Comparison of ENCODE assay signal across 8 mouse cellular contexts in the genomic region with DNA sequence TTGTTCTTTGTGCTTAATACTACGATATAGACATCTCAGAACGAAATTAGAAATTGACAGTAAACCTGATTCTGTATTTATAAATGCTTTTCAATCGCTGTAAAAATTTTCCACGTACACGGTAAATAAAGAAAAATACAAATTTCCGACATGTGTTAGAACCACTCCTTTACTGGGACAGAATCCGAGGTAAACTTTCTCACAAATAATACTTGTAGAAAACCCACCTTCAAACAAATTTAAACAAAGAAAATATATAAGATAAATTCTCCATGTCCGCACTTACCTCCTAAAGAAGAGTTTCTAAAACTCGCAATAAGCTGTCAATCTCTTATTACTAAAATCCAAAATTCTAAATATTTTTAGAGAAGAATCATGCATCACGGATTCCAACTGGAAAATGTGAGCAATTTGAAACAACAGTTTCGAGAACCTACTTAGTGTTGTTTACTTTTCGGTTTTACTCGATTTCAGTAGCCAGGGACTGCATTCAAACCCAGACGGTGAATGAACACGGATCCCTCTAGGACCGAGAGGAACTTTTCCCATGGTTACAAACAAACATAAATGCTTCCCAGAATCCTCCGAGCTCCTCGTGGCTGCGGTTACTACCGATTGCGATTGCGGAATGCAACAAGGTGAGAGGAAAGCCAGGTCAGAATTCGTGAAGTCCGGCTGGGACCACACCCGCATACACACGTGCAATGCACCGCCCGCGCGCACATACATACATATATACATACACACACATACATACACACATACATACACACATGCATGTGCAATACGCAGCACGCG. TPM values are rescaled to one million over a fixed set of nuclear protein-coding genes. Genes with fewer than 3 reads are reported as not detected.
DNase-seq lines count a peak whose midpoint lies in the region; ATAC-seq lines count a peak whose summit lies in the region.

No protein-coding gene starts in this region.

- H3K27ac ChIP-seq in hindbrain, embryonic 16.5 days (ENCODE audit: low read depth, low read length), result no peak overlapping the region

- WGBS in hindbrain, embryonic 16.5 days, result under 1% methylated on average over 33 of the region's 33 CpGs

- H3K4me2 ChIP-seq in hindbrain, embryonic 16.5 days (ENCODE audit: low read length), result peak overlapping the region; percentile 75

- peak overlapping the region; percentile 94 for H3K4me3 ChIP-seq in hindbrain, embryonic 16.5 days (ENCODE audit: low read length)

- no peaks in the 10 kb centered on the region for H3K27me3 ChIP-seq in hindbrain, embryonic 16.5 days (replicated peaks; ENCODE audit: control insufficient read depth, insufficient read depth, low read length)

- ATAC-seq in activated CD4-positive, CD25-positive, alpha-beta regulatory T cell, adult 4 months, result peak; percentile 12
- ATAC-seq in common myeloid progenitor, adult 5-6 weeks (replicated peaks; ENCODE audit: low read depth, poor library complexity, severe bottlenecking), result peak; percentile 71
- peak; percentile 90 for ATAC-seq in hindbrain, embryonic 16.5 days

- H3K4me1 ChIP-seq in hindbrain, embryonic 16.5 days (ENCODE audit: control insufficient read depth, insufficient read depth, low read depth, low read length), result peaks cover 7% of the 10 kb centered on the region; the same call in 1 of the 2 replicates

- no peaks in the 10 kb centered on the region for H3K9me3 ChIP-seq in hindbrain, embryonic 16.5 days (ENCODE audit: control insufficient read depth, low read length)

- H3K36me3 ChIP-seq in hindbrain, embryonic 16.5 days (ENCODE audit: control insufficient read depth, insufficient read depth, low read length), result no peaks in the 10 kb centered on the region

- peak; percentile 75 for DNase-seq in gastrocnemius, adult 18-20 months (ENCODE audit: low spot score)
- peak; percentile 65 for DNase-seq in left cerebral cortex, adult 11 months (ENCODE audit: low spot score)
- peak; percentile 65 for DNase-seq in lung, postnatal 4 days
- DNase-seq in retina, postnatal 1 day, result peak; percentile 94
- peak; percentile 49 for DNase-seq in urinary bladder, postnatal 25 days (ENCODE audit: low spot score)

- H3K9ac ChIP-seq in hindbrain, embryonic 16.5 days (ENCODE audit: low read depth, low read length), result peak overlapping the region; percentile 66

RNA-seq across cellular contexts. Expression of gene Atf6, which starts 0.7 kb away (rescaled TPM):
- polyA plus RNA-seq in activated CD4-positive, CD25-positive, alpha-beta regulatory T cell, adult 4 months (2017; shearing (Covaris generic)), result 1 to 10 TPM; 6.5 to 8.2 TPM
- 19.8 and 28.6 TPM in 2 replicates for total RNA-seq in common myeloid progenitor, adult 5-6 weeks (2017)
- total RNA-seq in gastrocnemius, adult 18-20 months (2021), result 10 to 100 TPM; 17.0 to 17.7 TPM
- 6.5 and 7.0 TPM in 2 replicates for polyA plus RNA-seq in hindbrain, embryonic 16.5 days (2015; fragmentation: Nextera tagmentation; extraction: Ambion mirVana)

RNA-seq across cellular contexts. Expression of gene Gm26620, which starts 16.6 kb away (rescaled TPM):
- not detected for polyA plus RNA-seq in activated CD4-positive, CD25-positive, alpha-beta regulatory T cell, adult 4 months (2017; shearing (Covaris generic))
- total RNA-seq in common myeloid progenitor, adult 5-6 weeks (2017), result not detected in 2 replicates
- under 1 TPM in 1 of 2 experiments, not detected in 1; 0.47 TPM for total RNA-seq in gastrocnemius, adult 18-20 months (2021)
- 0.59 and 1.3 TPM in 2 replicates for polyA plus RNA-seq in hindbrain, embryonic 16.5 days (2015; fragmentation: Nextera tagmentation; extraction: Ambion mirVana)

RNA-seq across cellular contexts. Expression of gene Dusp12, which starts 17.0 kb away (rescaled TPM):
- polyA plus RNA-seq in activated CD4-positive, CD25-positive, alpha-beta regulatory T cell, adult 4 months (2017; shearing (Covaris generic)), result 10 to 100 TPM; 10.2 to 14.5 TPM
- total RNA-seq in common myeloid progenitor, adult 5-6 weeks (2017), result 10.3 and 11.9 TPM in 2 replicates
- total RNA-seq in gastrocnemius, adult 18-20 months (2021), result 1 to 10 TPM; 4.1 to 5.5 TPM
- polyA plus RNA-seq in hindbrain, embryonic 16.5 days (2015; fragmentation: Nextera tagmentation; extraction: Ambion mirVana), result 44.0 and 47.0 TPM in 2 replicates

RNA-seq across cellular contexts. Expression of gene Fcrlb, which starts 44.4 kb away (rescaled TPM):
- polyA plus RNA-seq in activated CD4-positive, CD25-positive, alpha-beta regulatory T cell, adult 4 months (2017; shearing (Covaris generic)), result not detected
- not detected in 2 replicates for total RNA-seq in common myeloid progenitor, adult 5-6 weeks (2017)
- not detected for total RNA-seq in gastrocnemius, adult 18-20 months (2021)
- polyA plus RNA-seq in hindbrain, embryonic 16.5 days (2015; fragmentation: Nextera tagmentation; extraction: Ambion mirVana), result 1.1 and 1.2 TPM in 2 replicates

RNA-seq across cellular contexts. Expression of gene Fcrla, which starts 59.1 kb away (rescaled TPM):
- polyA plus RNA-seq in activated CD4-positive, CD25-positive, alpha-beta regulatory T cell, adult 4 months (2017; shearing (Covaris generic)), result 1 to 10 TPM in 1 of 2 experiments, not detected in 1; 4.9 TPM
- total RNA-seq in common myeloid progenitor, adult 5-6 weeks (2017), result 1.4 TPM in 1 of 2 replicates, not detected in the other
- not detected for total RNA-seq in gastrocnemius, adult 18-20 months (2021)
- polyA plus RNA-seq in hindbrain, embryonic 16.5 days (2015; fragmentation: Nextera tagmentation; extraction: Ambion mirVana), result not detected in 2 replicates

Comparison
In these comparisons a context has a peak if more than half of its experiments do, and no peak if none do; other contexts are left out.
1. ATAC-seq: peak in every context shown above with its lines; median percentile 90 in hindbrain, embryonic 16.5 days; 71 in common myeloid progenitor, adult 5-6 weeks; 12 in activated CD4-positive, CD25-positive, alpha-beta regulatory T cell, adult 4 months.